Mouse (Mus musculus) cerebellum, adult 11 months (tissue): ENCODE data around the gene Prkag3.

Experiments used
- DNase-seq: peaks from one replicate; pipeline ENCODE4 v3.0.0; 2022

Prkag3 gene

GRCm38 (mm10) chr1:74754175-74754785 is 5.3 kb upstream of the Prkag3 start:
- DNase-seq: no peak

- no peak for DNase-seq
These were observed 4.4 kb upstream of the Prkag3 start for GRCm38 (mm10) chr1:74753266-74753974.

- no peak for DNase-seq
These were observed 3.8 kb upstream of the Prkag3 start for GRCm38 (mm10) chr1:74752833-74753232.

GRCm38 (mm10) chr1:74752150-74752549 is 3.1 kb upstream of the Prkag3 start:
- DNase-seq: no peak

- DNase-seq: no peak
These were observed 1.7 kb upstream of the Prkag3 start for GRCm38 (mm10) chr1:74750683-74751082.

- DNase-seq: no peak
These were observed 280 bp upstream of the Prkag3 start for GRCm38 (mm10) chr1:74749301-74749700.

GRCm38 (mm10) chr1:74747335-74747734 is 1.7 kb downstream of the Prkag3 start:
- no peak for DNase-seq

- DNase-seq: no peak
These were observed 8.2 kb downstream of the Prkag3 start for GRCm38 (mm10) chr1:74740846-74741245.

GRCm38 (mm10) chr1:74737500-74737899 is 11.5 kb downstream of the Prkag3 start:
- no peak for DNase-seq

GRCm38 (mm10) chr1:74736977-74737376 is 12.0 kb downstream of the Prkag3 start:
- DNase-seq: no peak

GRCm38 (mm10) chr1:74728446-74728845 is 20.6 kb downstream of the Prkag3 start:
- DNase-seq: no peak

GRCm38 (mm10) chr1:74726674-74727073 is 22.3 kb downstream of the Prkag3 start:
- DNase-seq: no peak

- DNase-seq: no peak
These were observed 22.9 kb downstream of the Prkag3 start for GRCm38 (mm10) chr1:74726114-74726513.

GRCm38 (mm10) chr1:74723748-74724147 is 25.3 kb downstream of the Prkag3 start:
- DNase-seq: no peak

- no peak for DNase-seq
These were observed 27.4 kb downstream of the Prkag3 start for GRCm38 (mm10) chr1:74721657-74722056.

GRCm38 (mm10) chr1:74719281-74719680 is 29.7 kb downstream of the Prkag3 start:
- DNase-seq: no peak

- DNase-seq: no peak
These were observed 30.9 kb downstream of the Prkag3 start for GRCm38 (mm10) chr1:74718113-74718512.

- DNase-seq: no peak
These were observed 33.1 kb downstream of the Prkag3 start for GRCm38 (mm10) chr1:74715886-74716285.

GRCm38 (mm10) chr1:74715468-74715867 is 33.6 kb downstream of the Prkag3 start:
- no peak for DNase-seq

- no peak for DNase-seq
These were observed 34.1 kb downstream of the Prkag3 start for GRCm38 (mm10) chr1:74714967-74715366.

GRCm38 (mm10) chr1:74713859-74714730 is 34.9 kb downstream of the Prkag3 start:
- no peak for DNase-seq

- peak; percentile 8 for DNase-seq
These were observed 35.7 kb downstream of the Prkag3 start, which contains the start of gene Cyp27a1 for GRCm38 (mm10) chr1:74713099-74713858. Gene Cyp27a1, plus strand, starts transcription at chr1:74713574.
